Mouse (Mus musculus) bone marrow macrophage, adult 2 months (primary cell): ENCODE data around the gene Med12l. TPM values are rescaled to one million over a fixed set of nuclear protein-coding genes. Genes with fewer than 3 reads are reported as not detected.

Experiments used
- H3K27ac ChIP-seq: 2 replicates; pipeline ENCODE4 v1.5.1; 2012; ENCODE audit warnings: low read depth, low read length; ENCODE audit not compliant: insufficient read depth
- H3K4me1 ChIP-seq: 2 replicates; pipeline ENCODE4 v1.6.1; 2012; ENCODE audit warnings: low read length; ENCODE audit not compliant: control insufficient read depth, insufficient read depth
- H3K4me3 ChIP-seq: 2 replicates; pipeline ENCODE4 v1.5.1; 2012; ENCODE audit warnings: mild to moderate bottlenecking, low read length, moderate library complexity; ENCODE audit not compliant: insufficient read depth
- CTCF ChIP-seq: IDR thresholded peaks from 2 replicates; pipeline ENCODE4 v1.5.1; 2012; ENCODE audit warnings: low read depth, mild to moderate bottlenecking, low read length, moderate library complexity
- POLR2A ChIP-seq: IDR thresholded peaks from 2 replicates; pipeline ENCODE4 v1.6.1; 2012; ENCODE audit warnings: mild to moderate bottlenecking, low read depth, low read length, borderline replicate concordance
- polyA plus RNA-seq: library from polyadenylated mRNA; stranded (reverse); fragments of >200 nt; gene quantifications from 2 replicates; pipeline ENCODE4 v1.2.4, GENCODE M21; 2012; ENCODE audit not compliant: missing spikeins, insufficient read depth, insufficient read length

Gene Med12l
- polyA plus RNA-seq, 1 experiment, result 0.44 TPM

DNA sequence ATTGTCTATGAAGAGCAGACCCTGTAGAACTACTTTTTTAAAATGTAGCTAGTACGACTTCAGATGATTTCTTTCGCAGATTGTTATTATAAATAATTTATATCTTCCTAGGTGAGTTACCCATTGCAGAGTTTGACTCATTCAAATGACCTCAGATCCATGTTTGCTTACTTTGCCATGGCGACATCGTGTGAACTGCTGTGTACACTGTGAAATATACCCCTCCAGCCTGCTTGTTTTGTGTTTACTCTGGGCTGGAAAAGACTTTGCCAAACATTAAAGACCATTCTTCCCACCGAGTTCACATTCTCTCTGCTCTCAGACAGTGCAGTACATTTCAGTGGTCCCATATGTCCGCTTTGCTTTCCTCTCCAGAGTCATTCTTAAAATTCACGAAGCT, 310.5 kb downstream of the Med12l start:
- peaks cover 19% of the 10 kb centered on the region for H3K4me1 ChIP-seq

GRCm38 (mm10) chr3:59321278-59321876, 315.8 kb downstream of the Med12l start:
- H3K4me1 ChIP-seq, result no peaks in the 10 kb centered on the region; the same call in 1 of the 2 replicates
- no peak overlapping the region for H3K4me3 ChIP-seq
- H3K27ac ChIP-seq, result no peak overlapping the region
- TF ChIP-seq CTCF (no peak), POLR2A (no peak)

More for the DNA sequence above, 310.5 kb downstream of the Med12l start:
- Histone ChIP-seq H3K27ac (no peak overlapping the region), H3K4me3 (no peak overlapping the region)
- TF ChIP-seq CTCF, result no peak
- TF ChIP-seq POLR2A, result no peak

DNA sequence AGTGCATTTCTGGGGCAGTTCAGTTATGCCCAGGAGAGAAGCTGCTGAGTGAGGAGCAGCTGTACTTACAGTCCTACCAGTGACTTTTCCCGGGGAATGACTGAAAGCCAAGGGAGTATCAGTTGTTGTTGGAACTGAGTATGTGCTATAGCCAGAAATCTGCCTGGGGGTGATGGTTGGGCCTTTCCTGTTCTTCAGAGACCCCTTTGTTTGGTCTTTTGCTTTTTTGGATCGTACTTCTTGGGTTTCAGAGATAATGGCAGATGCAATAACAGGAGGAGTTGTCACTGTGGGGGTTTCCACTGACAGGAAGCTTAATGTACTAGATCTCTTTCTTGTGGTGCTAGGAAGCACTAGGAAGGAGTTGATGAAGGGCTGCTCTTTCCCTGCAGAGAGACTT, 322.9 kb downstream of the Med12l start:
- TF ChIP-seq POLR2A (no peak), CTCF (no peak)
- Histone ChIP-seq H3K27ac (no peak overlapping the region), H3K4me3 (no peak overlapping the region), H3K4me1 (no peaks in the 10 kb centered on the region)

GRCm38 (mm10) chr3:59341647-59342427, 336.2 kb downstream of the Med12l start:
- no peak overlapping the region for H3K27ac ChIP-seq
- H3K4me3 ChIP-seq, result no peak overlapping the region
- H3K4me1 ChIP-seq, result no peaks in the 10 kb centered on the region
- TF ChIP-seq POLR2A (no peak), CTCF (no peak)

GRCm38 (mm10) chr3:59343026-59343425, 337.4 kb downstream of the Med12l start:
- H3K27ac ChIP-seq, result no peak overlapping the region
- no peak overlapping the region for H3K4me3 ChIP-seq
- no peaks in the 10 kb centered on the region for H3K4me1 ChIP-seq
- TF ChIP-seq CTCF, result no peak
- no peak for TF ChIP-seq POLR2A

DNA sequence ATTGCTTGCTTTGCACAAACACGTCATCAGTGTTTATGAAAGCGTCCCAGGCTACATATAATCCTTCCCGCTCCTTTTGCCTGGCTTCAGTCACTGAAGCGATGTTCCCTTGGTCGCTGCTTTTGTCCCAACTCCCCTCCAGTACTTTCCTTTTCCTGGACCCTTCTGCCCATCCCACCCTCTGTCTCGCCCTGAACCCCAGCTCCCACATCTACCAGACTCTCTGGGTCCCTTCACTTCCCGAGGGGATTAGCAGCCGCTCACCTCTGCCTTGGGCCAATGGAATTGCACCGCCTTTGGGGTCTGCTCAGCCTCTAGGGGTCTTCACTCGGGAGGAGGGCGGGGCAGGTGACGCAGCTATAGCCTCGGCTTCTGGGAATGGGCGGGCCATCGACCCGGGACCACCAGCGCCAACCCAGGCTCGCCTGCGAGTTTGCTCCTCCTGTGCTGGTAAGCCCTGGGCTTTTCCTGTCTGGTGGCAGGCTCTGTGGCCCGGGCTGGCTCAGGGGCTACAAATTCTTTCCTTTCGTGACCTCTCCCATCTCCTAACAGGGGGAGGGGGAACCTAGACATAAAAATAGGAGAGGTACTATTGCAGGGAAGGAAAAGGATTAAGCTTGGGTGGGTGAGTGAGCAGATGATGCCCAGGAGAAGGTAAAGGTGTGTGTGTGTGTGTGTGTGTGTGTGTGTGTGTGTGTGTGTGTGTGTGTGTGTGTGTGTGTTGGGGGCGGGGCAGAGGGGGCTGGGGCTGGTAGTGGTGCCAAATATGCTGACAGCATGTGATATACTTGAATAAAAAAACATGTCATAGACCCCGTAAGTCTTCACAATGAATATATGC, 338.7 kb downstream of the Med12l start, which contains the start of gene Igsf10:
Gene Igsf10, minus strand, starts transcription at position 330 of the 841 bp plus-strand sequence.
- Histone ChIP-seq H3K4me1 (no peaks in the 10 kb centered on the region), H3K27ac (no peak within 1 kb of the TSS), H3K4me3 (no peak within 1 kb of the TSS; the same call in 1 of the 2 replicates)
- no peak for TF ChIP-seq CTCF

- Histone ChIP-seq H3K4me1 (no peaks in the 10 kb centered on the region), H3K27ac (no peak overlapping the region), H3K4me3 (no peak overlapping the region)
- TF ChIP-seq POLR2A (no peak), CTCF (no peak)
Measured at GRCm38 (mm10) chr3:59351768-59352167, 346.1 kb downstream of the Med12l start.

- TF ChIP-seq POLR2A (no peak), CTCF (no peak)
- H3K27ac ChIP-seq, result no peak overlapping the region
Measured at GRCm38 (mm10) chr3:59354156-59354555, 348.5 kb downstream of the Med12l start.

GRCm38 (mm10) chr3:59360102-59360501, 354.5 kb downstream of the Med12l start:
- Histone ChIP-seq H3K4me3 (no peak overlapping the region), H3K27ac (no peak overlapping the region), H3K4me1 (no peaks in the 10 kb centered on the region)
- TF ChIP-seq CTCF (no peak), POLR2A (no peak)

More at GRCm38 (mm10) chr3:59354156-59354555, 348.5 kb downstream of the Med12l start:
- H3K4me1 ChIP-seq, result no peaks in the 10 kb centered on the region
- no peak overlapping the region for H3K4me3 ChIP-seq
